Mouse (Mus musculus) heart, embryonic 11.5 days (tissue): ENCODE measurements around the gene Pard3. TPM values are rescaled to one million over a fixed set of nuclear protein-coding genes. Genes with fewer than 3 reads are reported as not detected.

Experiments used
- ATAC-seq: fragments of 200-750 bp; cut with Nextera tagmentation; replicated peaks from 2 replicates; pipeline ENCODE4 v1.8.0; 2017; ENCODE audit warnings: moderate library complexity; ENCODE audit not compliant: insufficient number of reproducible peaks, low FRiP score, low TSS enrichment
- H3K27ac ChIP-seq: fragments of 300-500 bp; sonication (generic); 2 replicates; pipeline ENCODE4 v1.5.1; 2014; ENCODE audit warnings: mild to moderate bottlenecking, low read depth, low read length
- H3K27me3 ChIP-seq: fragments of 300-500 bp; sonication (generic); 2 replicates; pipeline ENCODE4 v1.6.1; 2014; ENCODE audit warnings: mild to moderate bottlenecking, low read length, mixed read lengths; ENCODE audit not compliant: control insufficient read depth, insufficient read depth
- H3K36me3 ChIP-seq: fragments of 300-500 bp; sonication (generic); 2 replicates; pipeline ENCODE4 v1.6.1; 2014; ENCODE audit warnings: mild to moderate bottlenecking, low read length, moderate library complexity, mixed read lengths; ENCODE audit not compliant: control insufficient read depth, insufficient read depth
- H3K4me1 ChIP-seq: fragments of 300-500 bp; sonication (generic); 2 replicates; pipeline ENCODE4 v1.6.1; 2014; ENCODE audit warnings: low read length; ENCODE audit not compliant: control insufficient read depth, insufficient read depth
- H3K4me2 ChIP-seq: fragments of 300-500 bp; sonication (generic); 2 replicates; pipeline ENCODE4 v1.6.1; 2014; ENCODE audit warnings: mild to moderate bottlenecking, moderate library complexity
- H3K4me3 ChIP-seq: fragments of 300-500 bp; sonication (generic); 2 replicates; pipeline ENCODE4 v1.5.1; 2014; ENCODE audit warnings: low read depth, low read length
- H3K9ac ChIP-seq: fragments of 300-500 bp; sonication (generic); 2 replicates; pipeline ENCODE4 v1.6.1; 2014; ENCODE audit warnings: mild to moderate bottlenecking, low read depth, low read length, moderate library complexity
- H3K9me3 ChIP-seq: fragments of 300-500 bp; sonication (generic); replicated peaks from 2 replicates; pipeline ENCODE4 v1.6.1; 2016; ENCODE audit warnings: low read length; ENCODE audit not compliant: control insufficient read depth
- WGBS: fragments of 180-500 bp; shearing (Covaris S2); extraction: QIAGEN DNeasy Blood & Tissue Kit; methylation state at CpG from one replicate; pipeline ENCODE4 v1.1.7; 2014; ENCODE audit not compliant: insufficient replicate concordance; 5-methylcytosine and 5-hydroxymethylcytosine counted together
- polyA plus RNA-seq: library from polyadenylated mRNA; unstranded; fragments of >200 nt; fragmentation: Nextera tagmentation; extraction: Ambion mirVana; gene quantifications from 2 replicates; pipeline ENCODE4 v1.2.1, GENCODE M21; 2014

Pard3 gene
- polyA plus RNA-seq, 1 experiment from 2014 or later, result 24.0 TPM

- WGBS, result 92% methylated on average over 16 of the region's 16 CpGs
- no peak overlapping the region for H3K27ac ChIP-seq
- H3K9me3 ChIP-seq, result no peaks in the 10 kb centered on the region
- no peak overlapping the region for H3K4me3 ChIP-seq
- no peak overlapping the region for H3K9ac ChIP-seq
- no peak for ATAC-seq
- peaks cover 7% of the 10 kb centered on the region; the same call in 1 of the 2 replicates for H3K36me3 ChIP-seq
- no peaks in the 10 kb centered on the region for H3K27me3 ChIP-seq
- H3K4me1 ChIP-seq, result no peaks in the 10 kb centered on the region
- no peak overlapping the region for H3K4me2 ChIP-seq
These were observed 307.7 kb downstream of the Pard3 start for GRCm38 (mm10) chr8:127371326-127371949.

- Histone ChIP-seq H3K27me3 (no peaks in the 10 kb centered on the region), H3K27ac (no peak overlapping the region), H3K4me1 (no peaks in the 10 kb centered on the region), H3K4me2 (no peak overlapping the region), H3K36me3 (peaks cover under 1% of the 10 kb centered on the region; the same call in 1 of the 2 replicates), H3K9me3 (no peaks in the 10 kb centered on the region), H3K9ac (no peak overlapping the region), H3K4me3 (no peak overlapping the region)
- 78% methylated on average over 2 of the region's 2 CpGs for WGBS
- ATAC-seq, result no peak
These were observed 314.1 kb downstream of the Pard3 start for GRCm38 (mm10) chr8:127377775-127378174.

- ATAC-seq, result no peak
- H3K9ac ChIP-seq, result no peak overlapping the region
These were observed 315.5 kb downstream of the Pard3 start for GRCm38 (mm10) chr8:127378994-127379858.

GRCm38 (mm10) chr8:127381259-127381658, 317.6 kb downstream of the Pard3 start:
- Histone ChIP-seq H3K4me1 (no peaks in the 10 kb centered on the region), H3K9ac (no peak overlapping the region), H3K27me3 (no peaks in the 10 kb centered on the region), H3K36me3 (peaks cover 5% of the 10 kb centered on the region; the same call in 1 of the 2 replicates), H3K27ac (no peak overlapping the region), H3K9me3 (no peaks in the 10 kb centered on the region), H3K4me2 (no peak overlapping the region), H3K4me3 (no peak overlapping the region)
- 83% methylated on average over 3 of the region's 3 CpGs for WGBS
- ATAC-seq, result no peak

More at GRCm38 (mm10) chr8:127378994-127379858, 315.5 kb downstream of the Pard3 start:
- no peaks in the 10 kb centered on the region for H3K27me3 ChIP-seq
- H3K4me2 ChIP-seq, result no peak overlapping the region
- no peaks in the 10 kb centered on the region for H3K9me3 ChIP-seq
- peaks cover 5% of the 10 kb centered on the region; the same call in 1 of the 2 replicates for H3K36me3 ChIP-seq
- H3K4me1 ChIP-seq, result no peaks in the 10 kb centered on the region
- H3K4me3 ChIP-seq, result no peak overlapping the region
- WGBS, result 78% methylated on average over 11 of the region's 11 CpGs
- no peak overlapping the region for H3K27ac ChIP-seq

- no peak for ATAC-seq
- no peak overlapping the region for H3K4me3 ChIP-seq
- no peak overlapping the region for H3K4me2 ChIP-seq
- H3K27me3 ChIP-seq, result no peaks in the 10 kb centered on the region
- peaks cover 5% of the 10 kb centered on the region for H3K9me3 ChIP-seq
- peaks cover 14% of the 10 kb centered on the region for H3K36me3 ChIP-seq
- no peak overlapping the region for H3K27ac ChIP-seq
- no peaks in the 10 kb centered on the region for H3K4me1 ChIP-seq
- no peak overlapping the region for H3K9ac ChIP-seq
These were observed 329.0 kb downstream of the Pard3 start for GRCm38 (mm10) chr8:127392700-127393099.

GRCm38 (mm10) chr8:127395488-127395887, 331.8 kb downstream of the Pard3 start:
- Histone ChIP-seq H3K27me3 (no peaks in the 10 kb centered on the region), H3K27ac (no peak overlapping the region), H3K36me3 (peaks cover 5% of the 10 kb centered on the region; the same call in 1 of the 2 replicates), H3K4me2 (no peak overlapping the region), H3K4me1 (no peaks in the 10 kb centered on the region), H3K9ac (no peak overlapping the region), H3K4me3 (no peak overlapping the region), H3K9me3 (no peaks in the 10 kb centered on the region)
- WGBS, result 81% methylated on average over 4 of the region's 4 CpGs
- ATAC-seq, result no peak

GRCm38 (mm10) chr8:127405815-127406214, 342.1 kb downstream of the Pard3 start:
- no peaks in the 10 kb centered on the region for H3K4me1 ChIP-seq
- H3K27ac ChIP-seq, result no peak overlapping the region; the same call in 1 of the 2 replicates
- H3K4me2 ChIP-seq, result no peak overlapping the region
- H3K9me3 ChIP-seq, result no peaks in the 10 kb centered on the region
- H3K4me3 ChIP-seq, result no peak overlapping the region
- peaks cover 5% of the 10 kb centered on the region for H3K36me3 ChIP-seq
- no peaks in the 10 kb centered on the region for H3K27me3 ChIP-seq
- ATAC-seq, result no peak
- H3K9ac ChIP-seq, result no peak overlapping the region

GRCm38 (mm10) chr8:127410606-127411005, 346.9 kb downstream of the Pard3 start:
- WGBS, result 88% methylated on average over 12 of the region's 12 CpGs

More at GRCm38 (mm10) chr8:127410606-127411005, 346.9 kb downstream of the Pard3 start:
- H3K27ac ChIP-seq, result no peak overlapping the region
- no peak for ATAC-seq
- H3K4me2 ChIP-seq, result no peak overlapping the region
- H3K9me3 ChIP-seq, result no peaks in the 10 kb centered on the region
- no peaks in the 10 kb centered on the region for H3K4me1 ChIP-seq
- H3K27me3 ChIP-seq, result no peaks in the 10 kb centered on the region
- H3K9ac ChIP-seq, result no peak overlapping the region
- no peak overlapping the region for H3K4me3 ChIP-seq
- peaks cover 5% of the 10 kb centered on the region for H3K36me3 ChIP-seq
